Mouse (Mus musculus) heart, adult 2 months (tissue): ENCODE measurements at regions not wholly inside any gene's neighbourhood (a gene's known extent, or its start where the extent isn't known, plus 50 kb on each side); places are given as distances from the start of the nearest gene placed in this dataset.

Experiments used
- DNase-seq, 2 experiments: peaks; one replicate each; pipeline ENCODE4 v3.0.0; 2021
- H3K27ac ChIP-seq: fragments of 200-600 bp; 2 replicates; pipeline ENCODE4 v1.8.1; 2022
- H3K27me3 ChIP-seq: fragments of 200-500 bp; 2 replicates; pipeline ENCODE4 v1.6.1; 2012; ENCODE audit warnings: mild to moderate bottlenecking, low read length, inconsistent platforms, mixed read lengths; ENCODE audit not compliant: control insufficient read depth, insufficient read depth
- H3K36me3 ChIP-seq: fragments of 200-500 bp; 2 replicates; pipeline ENCODE4 v1.6.1; 2012; ENCODE audit warnings: low read length, inconsistent platforms; ENCODE audit not compliant: control insufficient read depth, insufficient read depth
- H3K4me1 ChIP-seq: fragments of 200-500 bp; 2 replicates; pipeline ENCODE4 v1.6.1; 2011; ENCODE audit warnings: low read length; ENCODE audit not compliant: control insufficient read depth, insufficient read depth
- H3K4me3 ChIP-seq: fragments of 200-600 bp; 2 replicates; pipeline ENCODE4 v1.8.1; 2022
- H3K79me2 ChIP-seq: fragments of 200-500 bp; replicated peaks from 2 replicates; pipeline ENCODE4 v1.6.1; 2012; ENCODE audit warnings: mild to moderate bottlenecking, inconsistent platforms, low read length, moderate library complexity, mixed read lengths; ENCODE audit not compliant: control insufficient read depth, insufficient read depth
- H3K9ac ChIP-seq: fragments of 200-500 bp; 2 replicates; pipeline ENCODE4 v1.6.1; 2012; ENCODE audit warnings: low read depth, mild to moderate bottlenecking, control low read depth, inconsistent platforms, low read length, mixed read lengths
- CTCF ChIP-seq: fragments of 200-600 bp; IDR thresholded peaks from 2 replicates; pipeline ENCODE4 v1.8.1; 2022; ENCODE audit warnings: antibody characterized with exemption, mild to moderate bottlenecking, moderate library complexity
- EP300 ChIP-seq: fragments of 200-500 bp; IDR thresholded peaks from 2 replicates; pipeline ENCODE4 v1.6.1; 2011; ENCODE audit warnings: low read depth, low read length, control low read depth; ENCODE audit not compliant: insufficient read depth
- POLR2A ChIP-seq: fragments of 200-500 bp; IDR thresholded peaks from 2 replicates; pipeline ENCODE4 v1.6.1; 2011; ENCODE audit warnings: mild to moderate bottlenecking, low read depth, low read length, control low read depth; ENCODE audit not compliant: insufficient read depth
- WGBS: fragments of 180-500 bp; shearing (Covaris S2); methylation state at CpG from one replicate; pipeline ENCODE4 v1.1.7; 2018; 5-methylcytosine and 5-hydroxymethylcytosine counted together
- intact Hi-C: fragments of 180-260 bp; cut with DNase I; formaldehyde crosslinking; loops from one replicate; pipeline ENCODE4 v1.15.1; 2025

GRCm38 (mm10) chr16:29842071-29842470, 222.1 kb upstream of the Hes1 start:
- H3K4me3 ChIP-seq = no peak overlapping the region
- 97% methylated on average over 4 of the region's 4 CpGs for WGBS
- intact Hi-C loops = no loop called here
- H3K36me3 ChIP-seq = no peaks in the 10 kb centered on the region
- no peak overlapping the region for H3K27ac ChIP-seq
- TF ChIP-seq POLR2A = no peak
- TF ChIP-seq CTCF = no peak
- no peak for TF ChIP-seq EP300
- peaks cover 7% of the 10 kb centered on the region for H3K4me1 ChIP-seq
- DNase-seq = no peak
- no peaks in the 10 kb centered on the region for H3K79me2 ChIP-seq
- H3K9ac ChIP-seq = no peak overlapping the region
- no peaks in the 10 kb centered on the region for H3K27me3 ChIP-seq

- no peaks in the 10 kb centered on the region for H3K36me3 ChIP-seq
- 71% methylated on average over 7 of the region's 7 CpGs for WGBS
- intact Hi-C loops = no loop called here
- H3K4me3 ChIP-seq = no peak overlapping the region
- H3K9ac ChIP-seq = no peak overlapping the region
- H3K79me2 ChIP-seq = no peaks in the 10 kb centered on the region
- no peak overlapping the region for H3K27ac ChIP-seq
- H3K27me3 ChIP-seq = no peaks in the 10 kb centered on the region
- H3K4me1 ChIP-seq = peaks cover 8% of the 10 kb centered on the region
- DNase-seq = no peak
- TF ChIP-seq POLR2A = no peak
These were observed 220.7 kb upstream of the Hes1 start for GRCm38 (mm10) chr16:29843490-29843889.

GRCm38 (mm10) chr16:29844706-29845596, 219.2 kb upstream of the Hes1 start:
- H3K4me1 ChIP-seq = peaks cover 3% of the 10 kb centered on the region; the same call in 1 of the 2 replicates
- H3K27ac ChIP-seq = no peak overlapping the region
- intact Hi-C loops = no loop called here
- H3K79me2 ChIP-seq = no peaks in the 10 kb centered on the region
- H3K4me3 ChIP-seq = no peak overlapping the region
- H3K9ac ChIP-seq = no peak overlapping the region
- DNase-seq = no peak
- H3K36me3 ChIP-seq = no peaks in the 10 kb centered on the region
- 65% methylated on average over 11 of the region's 12 CpGs for WGBS
- TF ChIP-seq CTCF (no peak), EP300 (no peak), POLR2A (no peak)
- H3K27me3 ChIP-seq = no peaks in the 10 kb centered on the region

- 41% methylated on average over 8 of the region's 8 CpGs for WGBS
- intact Hi-C loops = no loop called here
- Histone ChIP-seq H3K27me3 (no peaks in the 10 kb centered on the region), H3K9ac (no peak overlapping the region), H3K4me3 (no peak overlapping the region), H3K4me1 (peaks cover 3% of the 10 kb centered on the region; the same call in 1 of the 2 replicates), H3K27ac (no peak overlapping the region), H3K79me2 (no peaks in the 10 kb centered on the region), H3K36me3 (no peaks in the 10 kb centered on the region)
- no peak for TF ChIP-seq CTCF
- TF ChIP-seq POLR2A = no peak
- TF ChIP-seq EP300 = no peak
- no peak for DNase-seq
These were observed 218.6 kb upstream of the Hes1 start for GRCm38 (mm10) chr16:29845597-29845986.

- WGBS = 63% methylated on average over 1 of the region's 1 CpGs
- Histone ChIP-seq H3K36me3 (no peaks in the 10 kb centered on the region), H3K4me3 (no peak overlapping the region), H3K79me2 (no peaks in the 10 kb centered on the region), H3K4me1 (peaks cover 3% of the 10 kb centered on the region; the same call in 1 of the 2 replicates), H3K27ac (no peak overlapping the region), H3K9ac (no peak overlapping the region), H3K27me3 (no peaks in the 10 kb centered on the region)
- intact Hi-C loops = no loop called here
- no peak for DNase-seq
- TF ChIP-seq EP300 = no peak
- no peak for TF ChIP-seq POLR2A
- TF ChIP-seq CTCF = no peak
These were observed 217.1 kb upstream of the Hes1 start for GRCm38 (mm10) chr16:29847059-29847458.

- WGBS = 88% methylated on average over 4 of the region's 4 CpGs
- TF ChIP-seq POLR2A (no peak), EP300 (no peak), CTCF (no peak)
- intact Hi-C loops = no loop called here
These were observed 216.4 kb upstream of the Hes1 start for GRCm38 (mm10) chr16:29847734-29848133.

More at GRCm38 (mm10) chr16:29847734-29848133, 216.4 kb upstream of the Hes1 start:
- no peak overlapping the region for H3K9ac ChIP-seq
- H3K4me1 ChIP-seq = peaks cover 3% of the 10 kb centered on the region; the same call in 1 of the 2 replicates
- H3K27me3 ChIP-seq = no peaks in the 10 kb centered on the region
- H3K27ac ChIP-seq = no peak overlapping the region
- no peak overlapping the region for H3K4me3 ChIP-seq
- no peaks in the 10 kb centered on the region for H3K79me2 ChIP-seq
- no peaks in the 10 kb centered on the region for H3K36me3 ChIP-seq
- no peak for DNase-seq
